Mouse (Mus musculus) limb, embryonic 11.5 days (tissue): ENCODE results near the gene Wt1. TPM values are rescaled to one million over a fixed set of nuclear protein-coding genes. Genes with fewer than 3 reads are reported as not detected.

Experiments
- ATAC-seq: fragments of 200-750 bp; cut with Nextera tagmentation; 2 replicates; pipeline ENCODE4 v1.8.0; 2017; ENCODE audit warnings: low read depth; ENCODE audit not compliant: insufficient number of reproducible peaks, low FRiP score, low TSS enrichment
- DNase-seq: peaks from one replicate; pipeline ENCODE4 v3.0.0-alpha.2; 2015; ENCODE audit warnings: low spot score
- H3K27ac ChIP-seq: fragments of 300-500 bp; sonication (generic); replicated peaks from 2 replicates; pipeline ENCODE4 v1.5.1; 2014; ENCODE audit warnings: low read depth, mild to moderate bottlenecking, low read length
- H3K27me3 ChIP-seq: fragments of 300-500 bp; sonication (generic); 2 replicates; pipeline ENCODE4 v1.6.1; 2014; ENCODE audit warnings: mild to moderate bottlenecking, low read length, mixed read lengths; ENCODE audit not compliant: control insufficient read depth, insufficient read depth
- H3K36me3 ChIP-seq: fragments of 300-500 bp; sonication (generic); 2 replicates; pipeline ENCODE4 v1.6.1; 2014; ENCODE audit warnings: mild to moderate bottlenecking, low read length, moderate library complexity, mixed read lengths; ENCODE audit not compliant: control insufficient read depth, insufficient read depth
- H3K4me1 ChIP-seq: fragments of 300-500 bp; sonication (generic); 2 replicates; pipeline ENCODE4 v1.6.1; 2014; ENCODE audit warnings: low read length, mixed read lengths; ENCODE audit not compliant: control insufficient read depth, insufficient read depth
- H3K4me2 ChIP-seq: fragments of 300-500 bp; sonication (generic); 2 replicates; pipeline ENCODE4 v1.6.1; 2014; ENCODE audit warnings: low read depth, mild to moderate bottlenecking, moderate library complexity; ENCODE audit not compliant: severe bottlenecking
- H3K4me3 ChIP-seq: fragments of 300-500 bp; sonication (generic); 2 replicates; pipeline ENCODE4 v1.5.1; 2014; ENCODE audit warnings: low read depth, low read length
- H3K9ac ChIP-seq: fragments of 300-500 bp; sonication (generic); 2 replicates; pipeline ENCODE4 v1.6.1; 2014; ENCODE audit warnings: mild to moderate bottlenecking, low read length
- H3K9me3 ChIP-seq: fragments of 300-500 bp; sonication (generic); 2 replicates; pipeline ENCODE4 v1.6.1; 2016; ENCODE audit warnings: low read length; ENCODE audit not compliant: control insufficient read depth
- WGBS: fragments of 180-500 bp; shearing (Covaris S2); extraction: QIAGEN DNeasy Blood & Tissue Kit; methylation state at CpG from one replicate; pipeline ENCODE4 v1.1.7; 2014; 5-methylcytosine and 5-hydroxymethylcytosine counted together
- polyA plus RNA-seq: library from polyadenylated mRNA; unstranded; fragments of >200 nt; fragmentation: Nextera tagmentation; extraction: Ambion mirVana; gene quantifications from 2 replicates; pipeline ENCODE4 v1.2.1, GENCODE M21; 2014

The Wt1 gene
- polyA plus RNA-seq, 1 experiment from 2014 or later = 1.7 TPM

DNA sequence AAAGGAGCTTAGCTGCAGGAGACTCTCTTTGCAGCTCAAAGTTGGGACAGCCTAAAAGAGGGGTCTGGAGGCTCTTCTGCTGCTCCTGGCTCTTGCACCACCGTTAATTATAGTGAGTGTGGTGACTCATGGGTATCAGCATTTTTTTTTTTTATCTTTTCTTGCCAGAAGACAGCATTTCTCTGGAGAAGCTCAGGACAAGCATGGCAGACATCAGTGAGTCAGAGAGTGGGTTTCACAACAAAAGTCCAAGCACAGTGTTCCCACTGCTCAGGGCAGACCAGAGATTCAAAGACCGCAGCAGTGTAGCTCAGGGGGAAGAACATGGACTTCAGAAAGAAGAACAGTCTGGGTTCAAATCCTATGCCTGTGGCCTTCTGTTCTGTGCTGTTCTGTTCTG lies 47.9 kb downstream of the Wt1 start:
- H3K36me3 ChIP-seq = no peaks in the 10 kb centered on the region
- H3K4me3 ChIP-seq = no peak overlapping the region
- no peaks in the 10 kb centered on the region for H3K4me1 ChIP-seq
- no peak for ATAC-seq
- 82% methylated on average over 2 of the region's 2 CpGs for WGBS
- no peak overlapping the region for H3K4me2 ChIP-seq
- no peak overlapping the region for H3K9ac ChIP-seq
- H3K9me3 ChIP-seq = no peaks in the 10 kb centered on the region
- no peak for DNase-seq
- no peaks in the 10 kb centered on the region for H3K27me3 ChIP-seq
- H3K27ac ChIP-seq = no peak overlapping the region

DNA sequence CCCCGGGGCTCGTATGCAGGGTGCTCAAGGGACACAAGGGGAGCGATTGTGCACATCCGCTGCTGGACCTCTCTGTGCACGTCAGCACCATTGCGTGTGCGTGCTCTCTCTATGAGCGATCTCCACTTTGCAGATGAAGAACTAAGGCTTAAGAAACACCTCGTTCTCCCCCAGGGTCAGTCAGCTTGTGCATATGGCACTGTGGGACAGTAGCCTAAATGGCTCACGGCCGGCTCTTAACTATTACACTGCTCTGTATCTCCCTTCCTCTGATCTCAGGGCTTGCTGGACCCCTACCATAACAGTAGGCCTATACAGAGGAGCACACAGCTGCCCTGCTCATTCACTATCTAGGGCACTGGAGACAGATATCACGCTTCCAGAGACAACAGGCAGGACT lies 52.5 kb downstream of the Wt1 start:
- no peak for ATAC-seq
- Histone ChIP-seq H3K9me3 (no peaks in the 10 kb centered on the region), H3K4me3 (no peak overlapping the region), H3K4me1 (no peaks in the 10 kb centered on the region), H3K4me2 (no peak overlapping the region), H3K36me3 (no peaks in the 10 kb centered on the region), H3K27me3 (no peaks in the 10 kb centered on the region), H3K27ac (no peak overlapping the region), H3K9ac (no peak overlapping the region)
- 86% methylated on average over 12 of the region's 12 CpGs for WGBS
- no peak for DNase-seq

DNA sequence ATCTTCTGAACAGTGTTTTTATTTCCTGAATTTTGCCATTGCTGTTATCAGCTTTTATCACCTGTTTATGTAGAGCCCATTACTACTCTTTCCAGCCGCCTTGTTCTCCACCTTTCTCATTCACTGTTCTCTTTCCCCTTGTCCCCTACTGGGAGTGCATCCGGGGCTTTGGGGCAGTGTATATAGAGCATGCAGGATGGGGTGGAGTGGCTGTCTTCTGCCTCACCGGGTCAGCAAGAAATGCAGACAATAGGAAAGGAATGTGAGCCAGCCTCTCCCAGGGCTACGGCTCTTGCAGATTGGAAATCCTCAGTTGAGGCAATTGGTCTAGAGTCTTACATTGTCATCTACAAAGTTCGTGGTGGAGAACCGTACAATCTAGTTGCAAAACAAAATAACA lies 56.2 kb downstream of the Wt1 start:
- Histone ChIP-seq H3K27me3 (no peaks in the 10 kb centered on the region), H3K4me2 (no peak overlapping the region), H3K4me3 (no peak overlapping the region), H3K27ac (no peak overlapping the region), H3K9me3 (no peaks in the 10 kb centered on the region), H3K36me3 (no peaks in the 10 kb centered on the region), H3K4me1 (no peaks in the 10 kb centered on the region), H3K9ac (no peak overlapping the region)
- ATAC-seq = no peak
- 62% methylated on average over 6 of the region's 6 CpGs for WGBS
- no peak for DNase-seq

DNA sequence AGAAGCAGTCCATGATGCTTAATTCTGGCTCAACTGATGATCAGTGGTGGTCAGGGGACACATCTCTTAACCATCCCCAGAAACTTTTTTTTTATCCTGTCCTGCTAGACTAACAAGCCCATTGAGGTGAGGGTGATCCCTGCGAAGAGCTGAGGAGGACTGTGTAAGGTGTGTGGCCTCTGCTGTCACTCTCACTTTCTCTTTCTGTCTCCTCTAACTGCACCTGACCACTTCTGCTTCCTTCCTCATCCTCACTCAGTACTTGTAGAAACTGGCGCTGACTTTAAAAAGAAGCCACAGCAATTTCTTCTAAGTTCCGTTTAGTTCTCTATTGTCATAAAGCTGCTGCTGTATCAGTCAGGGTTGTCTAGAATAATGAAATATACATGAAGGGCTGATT lies 58.8 kb downstream of the Wt1 start:
- 95% methylated on average over 3 of the region's 3 CpGs for WGBS
- H3K27me3 ChIP-seq = no peaks in the 10 kb centered on the region
- no peak overlapping the region for H3K4me3 ChIP-seq
- H3K4me2 ChIP-seq = no peak overlapping the region
- H3K4me1 ChIP-seq = no peaks in the 10 kb centered on the region
- H3K9me3 ChIP-seq = no peaks in the 10 kb centered on the region
- no peak overlapping the region for H3K27ac ChIP-seq
- no peaks in the 10 kb centered on the region for H3K36me3 ChIP-seq
- H3K9ac ChIP-seq = no peak overlapping the region
- ATAC-seq (no peak), DNase-seq (no peak)

DNA sequence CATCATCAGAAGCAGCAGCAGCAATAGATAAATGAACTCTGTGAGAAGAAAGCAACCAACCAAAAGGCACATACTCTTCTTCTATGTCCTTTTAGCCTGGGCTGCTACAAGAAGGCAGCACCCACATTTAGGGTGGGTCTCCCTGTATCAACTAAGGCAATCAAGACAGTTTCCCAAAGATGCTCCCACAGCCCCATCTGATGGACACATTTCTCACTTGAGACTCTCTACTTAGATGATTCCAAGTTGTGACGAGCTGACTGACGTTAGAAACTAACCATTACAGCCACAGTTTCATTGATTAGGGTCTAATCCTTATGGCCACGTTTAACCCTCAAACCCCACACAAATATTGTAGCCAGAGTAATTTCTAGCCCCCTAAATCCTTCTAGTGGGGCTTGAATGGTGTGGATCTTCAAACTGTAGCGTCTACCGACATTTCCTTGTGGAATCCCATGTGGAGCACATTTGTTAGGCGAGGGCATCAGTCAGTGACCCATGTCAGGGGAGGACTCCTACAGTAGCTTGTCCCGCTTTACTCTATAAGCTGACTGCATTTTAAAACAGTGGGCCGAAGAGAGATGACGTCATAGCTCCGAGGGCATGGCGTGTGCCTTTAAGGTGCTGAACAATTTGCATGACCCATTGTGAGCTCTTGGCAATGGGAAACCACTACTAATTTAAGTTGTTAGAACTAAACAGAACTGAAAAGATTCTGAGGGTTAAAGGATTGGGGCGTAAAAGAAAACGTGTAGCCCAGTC lies 59.6 kb downstream of the Wt1 start:
- no peak overlapping the region for H3K4me2 ChIP-seq
- H3K9ac ChIP-seq = no peak overlapping the region
- H3K9me3 ChIP-seq = no peaks in the 10 kb centered on the region
- H3K4me1 ChIP-seq = no peaks in the 10 kb centered on the region
- H3K27me3 ChIP-seq = no peaks in the 10 kb centered on the region
- no peak overlapping the region for H3K27ac ChIP-seq
- DNase-seq (no peak), ATAC-seq (no peak)
- H3K36me3 ChIP-seq = no peaks in the 10 kb centered on the region
- WGBS = 83% methylated on average over 13 of the region's 13 CpGs
- no peak overlapping the region for H3K4me3 ChIP-seq

DNA sequence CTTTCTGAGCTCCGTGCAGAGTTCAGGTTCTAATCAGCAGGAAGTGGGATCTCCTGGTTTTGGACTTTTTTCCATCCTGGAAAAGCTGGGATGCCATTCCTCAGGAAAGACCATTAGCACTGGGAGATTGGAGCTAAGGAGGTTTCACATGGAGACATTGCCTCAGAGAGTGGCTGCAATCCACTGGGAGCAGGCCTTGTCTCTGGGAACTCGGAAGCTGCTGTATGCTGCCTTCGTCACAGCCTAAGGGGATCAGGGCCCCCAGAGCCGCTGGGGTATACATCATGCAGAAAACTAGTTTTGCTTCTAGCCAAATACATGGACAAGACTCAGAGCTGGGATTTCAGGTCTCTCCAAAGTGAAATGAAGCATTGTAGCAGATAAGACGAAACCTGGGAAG lies 60.3 kb downstream of the Wt1 start:
- Histone ChIP-seq H3K27me3 (no peaks in the 10 kb centered on the region), H3K4me2 (no peak overlapping the region), H3K9me3 (no peaks in the 10 kb centered on the region), H3K4me1 (no peaks in the 10 kb centered on the region), H3K9ac (no peak overlapping the region), H3K4me3 (no peak overlapping the region), H3K36me3 (no peaks in the 10 kb centered on the region), H3K27ac (no peak overlapping the region)
- ATAC-seq = no peak
- no peak for DNase-seq
- WGBS = 81% methylated on average over 5 of the region's 5 CpGs

DNA sequence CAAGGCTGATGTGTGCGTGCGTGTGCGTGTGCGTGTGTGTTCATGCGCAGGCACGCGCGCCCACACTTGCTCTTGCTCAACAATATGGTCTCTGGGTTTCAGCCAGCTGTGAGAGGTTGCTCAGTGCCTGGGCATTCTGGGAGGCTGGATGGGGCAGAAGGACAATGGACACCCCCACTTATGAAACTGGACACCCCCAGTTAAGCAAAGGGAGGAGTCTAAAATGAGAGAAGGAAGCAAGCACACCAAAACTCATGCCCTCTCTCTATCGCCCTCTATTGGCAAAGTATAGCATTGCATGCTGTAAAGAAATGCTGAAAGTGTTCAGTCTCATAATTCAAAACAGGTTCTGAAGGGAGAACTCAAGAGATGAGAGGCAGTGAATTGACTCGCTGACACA lies 61.9 kb downstream of the Wt1 start:
- DNase-seq (no peak), ATAC-seq (0 out of 2 replicates have a peak, but pooled peaks have one; percentile 44)
- H3K27ac ChIP-seq = no peak overlapping the region
- H3K27me3 ChIP-seq = no peaks in the 10 kb centered on the region
- no peak overlapping the region for H3K9ac ChIP-seq
- H3K4me1 ChIP-seq = no peaks in the 10 kb centered on the region
- WGBS = 76% methylated on average over 10 of the region's 10 CpGs
- no peak overlapping the region for H3K4me2 ChIP-seq
- no peaks in the 10 kb centered on the region for H3K36me3 ChIP-seq
- H3K9me3 ChIP-seq = no peaks in the 10 kb centered on the region
- no peak overlapping the region for H3K4me3 ChIP-seq

DNA sequence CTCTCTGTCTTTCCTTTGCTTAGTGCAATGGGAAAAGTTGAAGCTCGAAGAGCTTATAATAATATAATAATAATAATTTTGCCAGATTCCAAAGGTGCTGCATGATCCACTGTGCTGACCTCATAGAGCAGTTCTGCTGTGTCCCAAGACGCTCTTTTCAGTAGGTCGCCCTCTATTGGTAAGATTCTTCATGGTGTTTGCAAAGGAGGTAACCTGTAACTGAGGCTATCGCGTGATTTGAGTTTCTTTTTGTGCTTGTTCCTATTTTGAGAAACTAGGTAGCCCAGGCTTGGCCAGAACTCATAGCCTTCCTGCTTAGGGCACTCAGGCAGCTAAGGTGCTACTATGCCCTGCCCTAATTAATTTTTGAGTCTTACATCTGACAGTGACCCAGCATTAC lies 63.0 kb downstream of the Wt1 start:
- WGBS = 31% methylated on average over 5 of the region's 5 CpGs
- Histone ChIP-seq H3K9me3 (no peaks in the 10 kb centered on the region), H3K27me3 (no peaks in the 10 kb centered on the region), H3K9ac (no peak overlapping the region), H3K36me3 (no peaks in the 10 kb centered on the region), H3K4me2 (no peak overlapping the region), H3K4me3 (no peak overlapping the region), H3K27ac (no peak overlapping the region), H3K4me1 (no peaks in the 10 kb centered on the region)
- ATAC-seq (no peak), DNase-seq (no peak)

DNA sequence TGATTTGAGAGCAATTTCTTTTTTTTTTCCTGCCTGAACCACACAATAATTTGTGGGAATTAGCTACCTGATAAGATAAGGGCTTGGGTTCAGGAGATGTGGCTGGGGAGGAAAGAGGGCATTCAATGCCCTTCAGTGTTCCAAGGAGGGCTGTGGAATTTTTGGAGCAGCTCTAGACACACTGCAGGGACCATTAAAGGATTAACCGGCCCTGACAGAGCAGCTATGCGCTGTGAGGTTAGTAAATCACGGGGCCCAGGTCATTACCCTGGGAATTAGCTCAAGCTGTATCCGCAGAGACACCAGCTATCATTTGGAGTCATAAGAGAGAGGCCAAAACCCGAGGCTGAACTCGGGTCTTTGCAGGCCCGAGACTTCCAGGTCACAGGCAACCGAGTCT lies 73.8 kb downstream of the Wt1 start:
- H3K4me1 ChIP-seq = no peaks in the 10 kb centered on the region
- no peak overlapping the region for H3K9ac ChIP-seq
- no peak overlapping the region for H3K4me3 ChIP-seq
- no peak for DNase-seq
- no peak for ATAC-seq
- WGBS = 5% methylated on average over 8 of the region's 8 CpGs
- H3K27ac ChIP-seq = no peak overlapping the region
- no peaks in the 10 kb centered on the region for H3K36me3 ChIP-seq
- no peaks in the 10 kb centered on the region for H3K27me3 ChIP-seq
- no peaks in the 10 kb centered on the region for H3K9me3 ChIP-seq
- no peak overlapping the region for H3K4me2 ChIP-seq
